Mouse (Mus musculus): ENCODE results near the gene Ythdf2. TPM values are rescaled to one million over a fixed set of nuclear protein-coding genes. Genes with fewer than 3 reads are reported as not detected.

Ythdf2 gene
- total RNA-seq (2018; cell fraction: chromatin; rRNA removed), result 10 to 100 TPM; 15.8 to 59.7 (median 41.9) TPM
- 10 to 100 TPM; 28.4 to 56.5 (median 40.2) TPM for total RNA-seq (2018; cell fraction: cytosol; rRNA removed)
- 10 to 100 TPM; 18.6 to 66.1 (median 40.8) TPM for total RNA-seq (2018; cell fraction: nucleus; rRNA removed)
- polyA plus RNA-seq (2018), result 22.2 to 36.0 TPM (median 24.4 TPM) in 3 replicates

DNA sequence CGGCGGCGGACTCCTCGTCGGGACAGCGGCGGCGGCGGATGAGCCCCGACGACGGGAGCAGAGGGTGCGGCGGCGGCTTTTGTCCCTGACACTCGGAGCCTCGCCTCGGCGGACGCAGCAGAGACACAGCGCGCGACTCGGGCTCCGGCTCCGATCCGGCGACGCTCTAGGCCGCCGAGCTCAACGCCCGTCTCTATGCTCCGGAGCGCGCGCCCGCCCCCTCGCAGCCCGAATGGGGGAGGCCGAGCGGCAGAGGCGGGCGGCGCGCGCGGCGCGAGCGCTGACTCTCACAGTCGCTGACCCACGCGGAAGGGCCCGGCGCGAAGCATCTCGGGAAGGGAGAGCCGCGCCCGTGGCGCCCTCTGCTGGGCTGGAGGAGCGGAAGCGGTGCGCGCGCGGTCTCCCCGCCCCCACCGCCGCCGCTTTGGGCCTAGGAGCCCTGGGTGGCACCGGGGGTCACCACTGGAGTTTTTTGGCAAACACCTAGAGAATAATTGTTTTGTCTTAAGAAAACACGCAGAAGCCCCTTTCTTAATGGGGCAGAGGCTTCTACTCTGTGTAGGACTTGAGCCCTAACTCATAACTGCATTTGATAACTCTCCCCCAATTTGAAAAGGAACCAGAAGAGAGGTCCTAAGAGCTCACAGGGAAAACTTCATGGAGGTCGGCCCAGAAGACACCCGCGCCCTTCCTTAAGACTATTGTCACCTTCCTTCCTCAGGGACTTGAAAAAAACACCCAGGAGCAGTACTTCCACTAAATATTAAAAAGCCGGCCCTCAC is at the start of gene Ythdf2:
Ythdf2 (minus strand) TSS at position 351 of the 782 bp plus-strand sequence.
- H3K4me3 ChIP-seq (ENCODE audit: inconsistent target), result peak within 1 kb of the TSS; percentile 50
- 2% methylated on average over 75 of the region's 78 CpGs for WGBS (ENCODE audit: missing documents)

DNA sequence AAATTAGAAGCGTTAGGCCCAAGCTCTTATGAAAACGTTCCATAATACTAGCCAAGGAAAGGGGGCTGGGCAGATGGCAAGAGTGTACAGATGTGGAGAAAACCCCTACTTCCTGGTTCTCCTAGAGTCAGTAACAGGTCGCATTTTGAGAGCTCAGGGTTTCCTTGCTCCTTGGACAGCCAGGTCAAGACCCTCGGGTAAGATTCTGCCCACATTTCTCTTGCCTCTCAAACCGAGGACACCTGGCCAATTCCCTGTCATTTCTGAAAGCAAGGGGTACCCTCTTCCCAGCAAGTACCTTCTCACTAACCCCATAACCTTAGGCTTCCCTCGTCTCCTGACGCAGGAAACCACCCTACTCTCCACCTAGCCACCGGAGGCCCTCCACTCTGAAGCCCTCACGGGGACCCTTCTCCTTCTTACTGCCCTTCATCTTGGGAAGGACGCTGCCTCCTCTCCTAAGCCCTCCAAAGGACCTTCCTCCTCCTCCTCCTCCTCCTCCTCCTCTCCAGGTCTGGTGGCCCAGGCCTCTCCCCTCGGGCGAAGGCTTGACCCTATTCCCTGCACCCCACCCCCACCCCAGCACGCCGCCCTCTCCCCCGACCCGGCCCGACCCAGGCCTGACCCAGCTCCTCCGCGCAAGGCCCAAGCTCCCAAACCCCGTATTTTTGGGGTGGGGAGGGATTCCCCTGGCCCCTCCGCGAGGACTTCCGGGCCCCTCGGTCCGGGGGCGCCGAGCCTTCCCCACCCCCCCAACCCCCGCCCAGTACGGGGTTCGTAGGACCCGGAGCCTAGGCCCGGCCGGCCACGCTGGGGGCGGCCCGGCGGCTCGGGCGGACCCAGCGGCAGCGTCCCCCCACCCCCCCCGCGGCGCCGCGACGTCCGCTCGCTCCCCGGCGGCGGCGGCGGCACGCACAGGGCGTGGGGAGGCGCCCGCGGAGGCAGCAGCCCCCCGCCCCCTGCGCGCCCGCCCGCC is 48.6 kb upstream of the Ythdf2 start:
- Histone ChIP-seq H3K36me3 (ENCODE audit: inconsistent target) (no peaks in the 10 kb centered on the region), H3K27ac (peak overlapping the region; percentile 87)
- WGBS (ENCODE audit: missing documents), result under 1% methylated on average over 22 of the region's 64 CpGs

More for the DNA sequence above, at the start of gene Ythdf2:
- peaks cover 40% of the 10 kb centered on the region for H3K79me2 ChIP-seq (ENCODE audit: inconsistent target)
- H3K36me3 ChIP-seq (ENCODE audit: inconsistent target), result 0 out of 2 replicates have a peak, but pooled peaks cover 4% of the 10 kb centered on the region
- peak within 1 kb of the TSS; percentile 44 for H3K27ac ChIP-seq

DNA sequence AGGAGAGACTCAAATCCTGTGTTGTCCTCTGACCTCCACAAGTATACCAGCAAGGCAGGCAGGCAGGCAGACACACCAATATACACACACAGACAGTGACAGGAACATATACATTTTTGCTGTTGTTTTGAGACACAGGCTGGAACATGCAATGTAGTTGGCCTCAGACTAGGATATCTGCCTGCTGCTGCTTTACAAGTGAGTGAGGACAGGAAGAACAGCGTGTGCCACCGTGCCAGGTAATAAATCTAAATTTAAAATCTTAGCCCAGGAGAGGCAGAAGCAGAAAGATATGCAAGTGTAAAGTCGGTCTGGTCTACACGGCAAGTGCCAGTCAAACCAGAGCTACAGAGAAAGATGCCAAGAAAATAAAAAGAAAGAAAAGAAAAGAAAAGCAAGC is 47.1 kb upstream of the Ythdf2 start:
- H3K4me3 ChIP-seq (ENCODE audit: inconsistent target), result no peak overlapping the region
- H3K27ac ChIP-seq, result no peak overlapping the region
- no peaks in the 10 kb centered on the region for H3K36me3 ChIP-seq (ENCODE audit: inconsistent target)
- H3K79me2 ChIP-seq (ENCODE audit: inconsistent target), result peaks cover 66% of the 10 kb centered on the region
- WGBS (ENCODE audit: missing documents), result 32% methylated on average over 4 of the region's 4 CpGs

More for the DNA sequence above, 48.6 kb upstream of the Ythdf2 start:
- peak overlapping the region; percentile 95 for H3K4me3 ChIP-seq (ENCODE audit: inconsistent target)
- peaks cover 52% of the 10 kb centered on the region for H3K79me2 ChIP-seq (ENCODE audit: inconsistent target)

DNA sequence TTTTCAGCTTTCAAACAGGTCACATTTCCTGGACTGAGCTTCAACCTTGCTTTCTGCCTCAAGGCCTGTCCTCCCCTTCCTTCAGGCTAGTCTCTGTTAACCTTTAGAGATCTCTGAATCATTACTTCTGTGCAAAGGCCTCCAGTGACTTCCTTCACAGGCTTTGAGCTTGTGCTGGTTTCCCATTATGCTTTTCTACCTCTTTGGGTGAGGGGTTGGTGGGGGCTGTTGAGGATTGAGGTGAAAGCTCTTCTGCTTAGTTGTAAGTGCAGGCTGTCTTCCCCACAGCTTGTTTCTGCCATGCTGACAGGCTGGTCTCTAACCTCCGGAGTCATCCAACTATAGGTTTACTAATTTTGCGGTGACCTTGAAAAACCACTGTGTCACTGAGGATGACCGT is 44.3 kb upstream of the Ythdf2 start:
- Histone ChIP-seq H3K36me3 (ENCODE audit: inconsistent target) (no peaks in the 10 kb centered on the region), H3K4me3 (ENCODE audit: inconsistent target) (no peak overlapping the region), H3K79me2 (ENCODE audit: inconsistent target) (peaks cover 95% of the 10 kb centered on the region), H3K27ac (no peak overlapping the region)
- WGBS (ENCODE audit: missing documents), result 91% methylated on average over 3 of the region's 3 CpGs

DNA sequence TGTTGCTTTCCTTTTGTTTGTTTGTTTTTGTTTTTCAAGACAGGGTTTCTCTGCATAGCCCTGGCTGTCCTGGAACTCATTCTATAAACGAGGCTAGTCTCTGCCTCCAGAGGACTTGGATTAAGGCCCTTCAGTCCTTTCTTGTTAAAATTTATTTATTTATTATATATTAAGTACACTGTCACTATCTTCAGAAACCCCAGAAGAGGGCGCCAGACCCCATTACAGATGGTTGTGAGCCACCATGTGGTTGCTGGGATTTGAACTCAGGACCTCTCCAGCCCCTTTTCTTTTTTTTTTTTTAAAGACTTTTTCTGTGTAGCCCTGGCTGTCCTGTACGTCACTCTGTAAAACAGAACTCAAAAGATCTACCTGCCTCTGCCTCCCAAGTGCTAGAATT is 42.9 kb upstream of the Ythdf2 start:
- Histone ChIP-seq H3K4me3 (ENCODE audit: inconsistent target) (no peak overlapping the region), H3K79me2 (ENCODE audit: inconsistent target) (peaks cover 96% of the 10 kb centered on the region), H3K27ac (no peak overlapping the region), H3K36me3 (ENCODE audit: inconsistent target) (no peaks in the 10 kb centered on the region)
- 78% methylated on average over 2 of the region's 3 CpGs for WGBS (ENCODE audit: missing documents)

DNA sequence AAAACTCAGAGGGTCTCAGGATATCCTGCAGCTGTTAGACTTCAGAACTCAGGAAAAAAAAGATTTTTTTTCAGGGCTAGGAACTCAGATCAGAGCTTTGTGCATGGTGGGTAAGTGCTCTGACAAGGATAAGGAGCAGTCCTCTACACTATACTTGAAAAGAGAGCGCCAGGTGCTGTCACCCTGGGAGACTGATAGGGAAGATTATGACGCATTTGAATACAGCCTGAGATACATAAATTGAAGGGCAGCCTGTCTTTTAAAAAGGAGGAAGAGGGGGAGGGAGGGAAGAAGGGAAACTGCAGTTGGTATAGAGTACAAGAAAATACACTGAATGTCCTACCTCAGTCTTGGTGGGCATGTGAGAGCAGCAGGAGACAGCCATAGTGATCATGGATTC is 41.5 kb upstream of the Ythdf2 start:
- Histone ChIP-seq H3K79me2 (ENCODE audit: inconsistent target) (peaks cover 83% of the 10 kb centered on the region), H3K36me3 (ENCODE audit: inconsistent target) (no peaks in the 10 kb centered on the region), H3K27ac (no peak overlapping the region), H3K4me3 (ENCODE audit: inconsistent target) (no peak overlapping the region)
- 74% methylated on average over 2 of the region's 2 CpGs for WGBS (ENCODE audit: missing documents)

DNA sequence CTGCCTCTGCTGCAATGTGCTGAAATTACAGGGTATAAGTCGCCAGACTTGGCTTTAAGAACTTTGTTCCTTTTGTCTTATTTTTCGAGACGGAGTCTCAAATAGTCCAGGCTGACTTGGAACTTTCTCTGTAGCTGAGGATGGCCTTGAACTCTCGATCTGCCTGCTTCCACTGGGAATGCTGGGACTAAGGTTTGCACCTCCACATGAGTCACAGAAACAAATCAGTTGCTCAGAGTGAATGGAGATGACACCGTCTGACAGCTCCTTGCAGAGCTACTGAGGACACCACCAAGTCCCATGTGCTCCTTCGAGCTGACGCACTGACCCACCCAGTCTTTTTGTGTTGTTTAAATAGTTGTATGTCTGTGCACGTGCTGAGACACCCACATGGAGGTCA is 41.0 kb upstream of the Ythdf2 start:
- 94% methylated on average over 8 of the region's 8 CpGs for WGBS (ENCODE audit: missing documents)
- H3K79me2 ChIP-seq (ENCODE audit: inconsistent target), result peaks cover 78% of the 10 kb centered on the region
- H3K27ac ChIP-seq, result no peak overlapping the region
- no peaks in the 10 kb centered on the region for H3K36me3 ChIP-seq (ENCODE audit: inconsistent target)
- H3K4me3 ChIP-seq (ENCODE audit: inconsistent target), result no peak overlapping the region

DNA sequence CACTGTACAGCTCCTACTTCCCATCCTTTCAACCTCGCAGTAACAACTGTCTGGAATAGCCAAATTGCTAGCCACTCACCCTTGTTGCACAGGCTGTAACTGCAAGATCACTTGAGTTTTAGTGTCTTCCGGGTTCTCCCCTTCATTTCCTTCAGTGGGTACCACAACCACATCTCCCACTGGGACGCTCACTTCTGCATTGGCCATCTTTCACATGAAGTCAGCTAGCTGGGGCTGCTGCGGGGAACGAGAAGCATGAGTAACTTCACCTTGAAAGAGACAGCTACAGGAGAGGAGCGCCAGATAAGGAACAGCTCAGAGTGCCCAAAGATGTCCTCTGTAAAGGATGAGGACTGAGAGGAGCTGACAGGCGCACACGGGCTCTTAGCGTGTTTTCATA is 39.5 kb upstream of the Ythdf2 start:
- Histone ChIP-seq H3K27ac (no peak overlapping the region), H3K4me3 (ENCODE audit: inconsistent target) (no peak overlapping the region), H3K36me3 (ENCODE audit: inconsistent target) (no peaks in the 10 kb centered on the region), H3K79me2 (ENCODE audit: inconsistent target) (peaks cover 64% of the 10 kb centered on the region)
- WGBS (ENCODE audit: missing documents), result 60% methylated on average over 9 of the region's 9 CpGs

DNA sequence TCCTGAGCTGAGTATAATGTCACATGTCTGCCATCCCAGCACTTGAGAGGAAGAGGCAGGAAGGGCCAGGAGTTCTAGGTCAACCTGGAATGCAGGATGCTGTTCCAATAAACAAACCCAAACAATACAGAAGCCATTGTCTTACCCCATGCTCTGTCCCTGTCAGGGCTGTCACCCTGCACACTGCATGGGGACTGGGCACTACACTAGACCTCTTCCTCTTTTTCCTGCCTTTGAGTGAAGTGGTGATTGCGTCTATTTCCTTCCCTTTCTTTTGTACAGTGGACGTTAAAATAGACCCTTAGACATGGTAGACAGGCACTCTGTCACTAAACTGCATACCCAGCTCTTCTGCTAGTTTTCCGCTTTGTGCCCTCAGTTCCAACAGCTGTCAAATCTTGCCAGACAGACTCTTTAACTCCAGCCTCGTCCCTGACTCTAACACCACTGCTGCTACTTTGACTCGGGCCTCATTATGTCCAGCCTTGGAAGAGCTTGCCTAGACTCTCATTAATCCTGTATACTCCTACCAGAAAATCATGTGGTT is 35.4 kb upstream of the Ythdf2 start:
- Histone ChIP-seq H3K27ac (peak overlapping the region; percentile 88), H3K4me3 (ENCODE audit: inconsistent target) (no peak overlapping the region), H3K36me3 (ENCODE audit: inconsistent target) (no peaks in the 10 kb centered on the region), H3K79me2 (ENCODE audit: inconsistent target) (peaks cover 29% of the 10 kb centered on the region; the same call in 1 of the 2 replicates)
- 0% methylated on average over 5 of the region's 5 CpGs for WGBS (ENCODE audit: missing documents)

DNA sequence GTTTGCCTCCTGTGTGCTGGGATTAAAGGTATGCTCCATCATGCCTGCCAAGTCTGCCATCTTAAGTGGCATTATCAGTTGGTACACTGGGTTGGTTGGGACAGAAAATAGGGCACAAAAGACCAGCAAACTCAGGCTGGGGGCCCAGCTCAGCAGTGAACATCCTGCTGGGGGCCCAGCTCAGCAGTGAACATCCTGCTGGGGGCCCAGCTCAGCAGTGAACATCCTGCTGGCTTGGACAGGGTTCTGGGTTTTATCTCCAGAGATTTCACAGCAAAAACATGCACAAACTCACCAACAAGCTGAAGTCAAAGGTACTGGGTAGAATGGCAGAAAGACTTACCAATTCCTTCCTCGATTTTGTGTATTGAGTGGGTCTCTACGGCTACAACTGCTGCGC is 33.5 kb upstream of the Ythdf2 start:
- no peak overlapping the region for H3K4me3 ChIP-seq (ENCODE audit: inconsistent target)
- peaks cover 13% of the 10 kb centered on the region; the same call in 1 of the 2 replicates for H3K79me2 ChIP-seq (ENCODE audit: inconsistent target)
- no peak overlapping the region for H3K27ac ChIP-seq
- H3K36me3 ChIP-seq (ENCODE audit: inconsistent target), result peaks cover 13% of the 10 kb centered on the region; the same call in 1 of the 2 replicates
- 74% methylated on average over 3 of the region's 3 CpGs for WGBS (ENCODE audit: missing documents)

DNA sequence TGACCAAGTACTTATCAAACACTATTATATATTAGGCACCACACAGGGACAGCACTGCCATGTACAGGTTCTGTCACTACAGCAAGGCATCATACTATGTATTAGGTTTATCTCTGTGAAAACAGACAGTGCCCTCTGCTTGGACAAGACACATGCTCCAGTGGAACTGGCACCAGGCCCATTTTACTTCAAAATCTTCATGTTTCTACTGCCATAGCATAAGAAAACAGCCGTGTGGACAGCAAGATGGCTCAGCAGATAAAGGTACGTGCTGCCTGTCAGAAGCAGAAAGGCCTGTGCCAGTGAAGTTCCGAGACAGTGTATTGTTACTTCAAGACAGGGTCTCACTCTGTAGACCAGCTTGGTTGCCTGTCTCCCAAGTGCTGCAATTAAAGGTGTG is 29.1 kb upstream of the Ythdf2 start:
- Histone ChIP-seq H3K79me2 (ENCODE audit: inconsistent target) (peaks cover 2% of the 10 kb centered on the region; the same call in 1 of the 2 replicates), H3K36me3 (ENCODE audit: inconsistent target) (peaks cover 32% of the 10 kb centered on the region), H3K27ac (no peak overlapping the region), H3K4me3 (ENCODE audit: inconsistent target) (no peak overlapping the region)
- 85% methylated on average over 3 of the region's 3 CpGs for WGBS (ENCODE audit: missing documents)

DNA sequence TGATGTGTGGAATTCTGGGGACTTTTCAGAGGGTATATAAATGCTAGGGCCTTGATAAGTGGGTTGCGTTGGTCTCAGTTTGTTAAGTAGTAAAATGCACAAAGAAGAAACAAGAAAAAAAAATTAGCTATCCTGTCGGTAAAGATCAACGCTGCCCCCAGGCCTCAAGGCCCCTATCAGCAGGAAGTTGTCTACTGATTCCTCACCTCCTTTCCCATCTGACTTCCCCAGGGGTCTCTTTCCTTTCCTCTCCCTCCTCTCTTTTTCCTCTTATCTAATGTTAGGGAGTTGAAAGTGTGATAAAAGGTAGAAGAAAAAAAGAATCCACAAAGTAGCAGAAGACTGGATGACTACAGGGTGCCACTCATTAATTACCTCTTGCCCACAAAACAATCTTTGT is 28.3 kb upstream of the Ythdf2 start:
- Histone ChIP-seq H3K27ac (no peak overlapping the region), H3K79me2 (ENCODE audit: inconsistent target) (no peaks in the 10 kb centered on the region), H3K36me3 (ENCODE audit: inconsistent target) (peaks cover 40% of the 10 kb centered on the region), H3K4me3 (ENCODE audit: inconsistent target) (no peak overlapping the region)
- 74% methylated on average over 3 of the region's 3 CpGs for WGBS (ENCODE audit: missing documents)

DNA sequence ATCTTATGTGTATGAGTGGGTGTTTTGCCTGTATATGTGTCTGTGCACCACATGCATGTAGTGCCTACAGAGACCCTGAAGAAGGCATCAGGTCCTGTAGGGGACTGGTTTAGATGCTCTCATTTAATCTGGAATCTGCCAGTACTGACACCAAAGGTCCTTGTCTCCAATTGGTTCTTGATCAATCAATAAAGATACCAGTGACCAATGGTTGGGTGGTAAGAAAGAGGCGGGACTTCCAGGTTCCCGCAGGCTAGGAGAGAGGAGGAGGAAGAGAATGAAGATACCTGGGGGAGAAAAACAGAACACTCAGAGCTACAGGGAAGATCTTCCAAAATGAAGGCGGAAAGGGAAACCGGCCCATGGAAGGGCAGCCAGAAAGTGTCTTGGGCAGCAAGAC is 26.3 kb upstream of the Ythdf2 start:
- 94% methylated on average over 4 of the region's 4 CpGs for WGBS (ENCODE audit: missing documents)

DNA sequence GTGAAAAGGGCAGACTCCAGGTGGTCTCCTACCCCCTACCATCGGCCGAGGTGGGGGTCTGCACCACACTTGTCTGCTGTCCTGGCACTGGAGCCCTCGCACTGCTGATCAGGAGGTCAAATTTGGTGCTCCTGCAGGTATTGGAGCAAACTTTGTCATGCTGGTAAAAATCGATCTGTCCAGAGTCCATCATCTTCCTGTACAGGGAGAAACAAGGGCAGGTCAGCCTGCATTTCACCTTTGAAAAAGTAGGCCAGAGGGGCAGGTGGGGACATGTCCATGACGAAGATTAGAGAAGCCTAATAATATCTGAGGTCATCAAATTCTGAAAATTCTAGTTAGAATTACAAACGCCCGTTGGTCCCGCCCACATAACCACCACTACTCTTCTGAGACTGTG is 22.6 kb upstream of the Ythdf2 start:
- Histone ChIP-seq H3K27ac (no peak overlapping the region), H3K79me2 (ENCODE audit: inconsistent target) (no peaks in the 10 kb centered on the region), H3K36me3 (ENCODE audit: inconsistent target) (peaks cover 58% of the 10 kb centered on the region), H3K4me3 (ENCODE audit: inconsistent target) (no peak overlapping the region)
- WGBS (ENCODE audit: missing documents), result 93% methylated on average over 8 of the region's 8 CpGs

More for the DNA sequence above, 26.3 kb upstream of the Ythdf2 start:
- Histone ChIP-seq H3K4me3 (ENCODE audit: inconsistent target) (no peak overlapping the region), H3K27ac (no peak overlapping the region), H3K79me2 (ENCODE audit: inconsistent target) (no peaks in the 10 kb centered on the region), H3K36me3 (ENCODE audit: inconsistent target) (peaks cover 50% of the 10 kb centered on the region)
